Mouse (Mus musculus): ENCODE results near the gene Isoc2b.
"Not testable (repeated sequence)": the region's sequence is repeated elsewhere in the genome, so short reads cannot be mapped to it uniquely, and the experiment has no call there.

Gene Isoc2b

GRCm38 (mm10) chr7:4870133-4870532 is at the start of gene Isoc2b:
Isoc2b (minus strand) TSS chr7:4870258.
- DNase-seq (ENCODE audit: low spot score), result no peak

GRCm38 (mm10) chr7:4919096-4919495 is 49.0 kb upstream of the Isoc2b start:
- DNase-seq (ENCODE audit: low spot score), result no peak

- DNase-seq (ENCODE audit: low spot score), result no peak
These were observed 48.6 kb upstream of the Isoc2b start for GRCm38 (mm10) chr7:4918681-4919080.

DNA sequence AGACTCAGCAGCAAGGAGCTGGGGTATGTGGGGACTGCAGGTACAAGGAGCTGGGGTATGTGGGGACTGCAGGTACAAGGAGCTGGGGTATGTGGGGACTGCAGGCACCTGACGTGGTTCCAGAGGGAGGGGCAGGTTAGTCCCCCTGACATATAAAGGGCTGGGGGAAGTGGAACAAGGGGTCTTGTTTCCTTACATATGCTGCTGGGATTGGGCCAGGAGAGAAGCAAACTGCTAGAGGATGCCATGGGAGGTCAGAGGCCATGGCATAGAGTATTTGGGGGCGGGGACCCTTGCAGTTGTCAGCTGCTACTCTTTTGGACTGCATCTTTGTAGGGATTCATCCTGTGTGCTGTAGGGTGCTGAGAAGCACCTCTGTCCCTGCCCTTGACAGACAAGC is 47.4 kb upstream of the Isoc2b start:
- no peak for DNase-seq (ENCODE audit: low spot score)

DNA sequence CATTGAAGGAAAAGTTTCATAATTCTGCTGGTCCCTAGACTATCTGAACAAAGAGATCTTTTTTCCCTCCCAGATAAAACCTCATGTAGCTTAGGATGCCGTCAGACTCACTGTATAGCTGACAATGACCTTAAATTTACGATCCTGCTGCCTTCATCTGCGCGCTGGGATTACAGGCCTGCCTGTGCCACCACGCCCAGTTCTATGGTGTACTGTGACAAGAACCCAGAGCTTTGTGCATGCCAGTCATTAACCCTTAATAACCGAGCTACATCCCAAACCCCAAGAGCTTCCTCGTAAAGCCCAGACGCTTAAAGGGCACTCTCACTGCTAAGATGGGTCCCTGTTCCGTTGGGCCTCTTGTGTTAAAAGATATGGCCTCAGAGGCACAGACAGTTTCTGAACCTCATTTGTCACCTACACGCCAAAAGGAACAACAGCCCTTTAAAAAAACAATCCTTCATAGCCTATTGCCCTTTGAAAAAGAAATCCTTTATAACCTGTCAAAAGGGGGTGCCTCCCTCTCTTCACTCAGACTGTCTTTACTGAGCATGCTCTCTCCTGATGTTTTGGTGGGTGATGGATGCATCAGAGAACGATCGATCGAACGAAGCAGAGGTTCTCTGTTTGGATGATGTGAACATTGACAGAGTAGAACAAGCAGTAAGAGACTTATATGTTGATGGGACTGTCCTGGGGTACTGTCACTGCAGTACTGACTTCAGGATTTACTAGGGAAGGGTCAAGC is 45.8 kb upstream of the Isoc2b start:
- no peak for DNase-seq (ENCODE audit: low spot score)

DNA sequence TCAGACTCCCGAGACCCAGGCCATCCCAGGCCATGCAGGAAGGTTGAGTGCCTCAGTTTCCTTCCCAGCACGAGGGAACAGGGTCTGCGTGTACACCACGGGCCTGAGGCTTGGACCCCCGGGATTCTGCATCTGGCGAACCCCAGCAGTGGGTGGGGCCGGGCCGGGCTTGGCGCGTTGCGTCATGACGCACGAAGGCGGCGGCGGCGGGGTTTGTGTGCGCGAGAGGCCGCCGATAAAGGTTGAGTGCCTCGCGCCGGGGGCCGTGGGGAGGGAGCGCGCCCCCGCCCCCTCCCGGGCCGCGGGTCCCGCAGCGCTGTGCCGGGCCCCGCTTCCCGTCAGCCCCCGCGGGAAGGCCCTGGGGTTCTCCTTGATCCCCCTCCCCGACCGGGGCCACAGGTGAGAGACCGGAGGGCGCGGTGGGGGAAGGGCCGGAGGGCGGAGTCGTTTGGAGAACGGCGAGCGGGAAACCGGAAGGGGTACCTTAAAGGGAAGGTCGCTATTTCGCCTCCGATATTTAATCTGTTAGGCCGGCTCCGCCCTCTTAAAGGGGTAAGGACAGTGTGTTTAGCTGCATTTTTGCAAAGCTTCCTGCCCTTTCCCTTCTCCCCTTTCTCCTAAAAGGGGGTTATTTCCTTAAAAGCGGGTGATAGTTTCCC is 45.1 kb upstream of the Isoc2b start, which contains the start of gene Zfp628:
Gene Zfp628, plus strand, starts transcription at position 211 of the 659 bp plus-strand sequence.
- peak; percentile 93 for DNase-seq (ENCODE audit: low spot score)

DNA sequence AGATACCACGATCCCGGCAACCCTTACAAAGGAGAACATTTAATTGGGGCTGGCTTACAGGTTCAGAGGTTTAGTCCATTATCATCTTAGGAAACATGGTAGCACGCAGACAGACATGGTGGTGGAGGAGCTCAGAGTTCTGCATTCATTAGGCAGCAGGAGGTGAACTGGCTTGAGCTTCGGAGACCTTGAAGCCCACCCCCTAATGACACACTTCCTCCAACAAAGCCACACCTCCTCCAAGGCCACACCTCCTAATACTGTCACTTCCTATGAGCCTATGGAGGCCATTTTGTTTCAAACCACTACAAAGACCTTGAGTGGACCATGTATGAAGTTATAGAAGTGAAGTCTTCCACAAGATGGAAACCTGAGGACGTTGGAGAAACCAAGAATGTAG is 42.2 kb upstream of the Isoc2b start:
- no peak for DNase-seq (ENCODE audit: low spot score)

DNA sequence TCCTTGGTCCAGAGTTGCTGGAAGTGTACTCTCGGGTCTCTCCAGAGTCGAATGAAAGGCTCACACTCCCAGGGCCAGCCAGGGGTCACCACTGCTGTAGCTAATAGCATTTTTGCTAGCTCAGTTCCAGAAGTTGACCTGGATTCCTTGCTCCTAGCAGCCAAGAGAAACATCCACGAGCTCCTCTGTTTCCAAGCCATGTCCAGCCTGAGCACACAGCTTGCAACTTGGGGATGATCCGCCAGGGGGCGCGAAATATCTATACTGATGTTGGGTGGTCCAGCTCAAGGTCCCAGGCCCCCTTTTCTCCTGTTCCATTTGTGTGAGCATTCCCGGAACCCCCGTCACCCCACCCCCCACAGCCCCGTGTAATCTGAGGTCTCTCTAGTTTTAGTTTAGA is 41.5 kb upstream of the Isoc2b start:
- DNase-seq (ENCODE audit: low spot score), result peak; percentile 64

GRCm38 (mm10) chr7:4906466-4906950 is 36.5 kb upstream of the Isoc2b start, which contains the start of gene Gm36210:
Gm36210 (minus strand) TSS chr7:4906516.
- no peak for DNase-seq (ENCODE audit: low spot score)

DNA sequence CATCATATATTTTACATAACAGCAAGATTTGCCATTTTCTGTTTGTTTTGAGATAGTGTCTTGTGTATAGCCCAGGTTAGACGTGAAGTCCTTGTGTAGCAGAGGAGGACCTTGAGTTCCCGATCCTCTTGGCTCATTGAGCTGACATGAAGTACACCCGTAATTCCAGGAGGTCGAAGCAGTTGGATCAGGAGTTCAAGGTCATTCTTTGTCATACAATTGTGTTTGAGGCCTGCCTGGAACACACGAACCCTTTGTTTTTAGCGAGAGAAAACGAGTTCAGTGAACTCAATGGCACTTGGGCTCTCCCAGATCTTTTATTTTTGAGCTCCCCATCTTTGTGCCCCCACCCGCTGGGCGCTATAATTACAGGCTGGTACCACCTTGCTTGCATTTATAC is 32.3 kb upstream of the Isoc2b start:
- no peak for DNase-seq (ENCODE audit: low spot score)

DNA sequence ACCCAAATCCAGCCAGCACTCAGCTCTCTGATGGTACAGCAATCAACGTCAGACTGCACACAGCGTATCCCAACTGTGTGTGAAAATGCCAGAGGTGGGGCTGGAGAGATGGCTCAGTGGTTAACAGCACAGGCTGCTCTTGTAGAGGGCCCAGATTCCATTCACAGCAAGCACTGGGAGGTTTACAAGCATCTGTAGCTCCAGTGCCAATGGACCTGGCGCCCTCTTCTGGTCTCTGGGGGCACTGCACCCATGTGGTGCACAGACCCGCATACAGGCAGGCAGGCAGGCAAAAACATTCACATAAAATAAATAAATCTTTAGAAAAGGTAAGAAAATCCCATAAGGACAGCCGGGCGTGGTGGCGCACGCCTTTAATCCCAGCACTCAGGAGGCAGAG is 31.1 kb upstream of the Isoc2b start:
- no peak for DNase-seq (ENCODE audit: low spot score)

GRCm38 (mm10) chr7:4900523-4900851 is 30.4 kb upstream of the Isoc2b start:
- DNase-seq (ENCODE audit: low spot score), result no peak

GRCm38 (mm10) chr7:4899649-4900522 is 29.8 kb upstream of the Isoc2b start:
- peak; percentile 56 for DNase-seq (ENCODE audit: low spot score)

GRCm38 (mm10) chr7:4898851-4899648 is 29.0 kb upstream of the Isoc2b start:
- DNase-seq (ENCODE audit: low spot score), result no peak

DNA sequence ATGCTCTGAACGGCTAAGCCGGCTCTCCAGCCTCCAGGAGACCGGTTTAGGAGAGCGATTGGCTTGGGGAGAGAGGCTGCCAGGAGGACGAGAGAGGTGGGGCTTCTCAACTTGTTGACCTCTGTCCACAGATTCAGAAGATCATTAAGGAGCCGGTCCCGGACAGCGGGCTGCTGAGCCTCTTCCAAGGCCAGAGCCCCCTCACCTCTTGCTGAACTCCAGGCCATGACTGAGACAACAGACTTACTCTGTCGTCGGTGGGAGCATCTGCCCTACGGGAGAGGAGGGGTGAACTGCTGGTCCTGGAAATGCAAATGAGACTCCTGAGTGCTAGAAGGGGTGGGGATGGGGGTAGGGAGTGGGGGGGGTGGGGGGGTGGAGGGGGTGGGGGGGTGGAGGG is 25.1 kb upstream of the Isoc2b start:
- no peak for DNase-seq (ENCODE audit: low spot score)

DNA sequence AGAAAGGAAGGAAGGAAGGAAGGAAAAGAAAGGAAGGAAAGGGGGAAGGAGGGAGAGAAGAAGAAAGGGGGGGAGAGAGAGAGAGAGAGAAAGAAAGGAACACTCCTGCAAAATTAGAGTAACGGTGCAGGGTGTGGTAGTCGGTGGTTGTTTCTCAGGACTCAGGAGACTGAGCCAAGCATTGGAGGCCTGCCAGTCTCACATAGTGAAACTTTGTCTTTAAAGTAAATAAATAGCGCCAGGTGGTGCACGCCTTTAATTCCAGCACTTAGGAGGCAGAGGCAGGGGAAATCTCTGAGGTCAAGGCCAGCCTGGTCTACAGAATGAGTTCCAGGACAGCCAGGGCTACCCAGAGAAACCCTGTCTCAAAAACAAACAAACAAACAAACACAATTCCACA is 16.6 kb upstream of the Isoc2b start:
- DNase-seq (ENCODE audit: low spot score), result peak; percentile 26

GRCm38 (mm10) chr7:4879036-4879435 is 9.0 kb upstream of the Isoc2b start:
- DNase-seq (ENCODE audit: low spot score), result not testable (repeated sequence)

GRCm38 (mm10) chr7:4878186-4878585 is 8.1 kb upstream of the Isoc2b start:
- DNase-seq (ENCODE audit: low spot score), result peak; percentile 22

- DNase-seq (ENCODE audit: low spot score), result no peak
These were observed 7.2 kb upstream of the Isoc2b start for GRCm38 (mm10) chr7:4877226-4877625.

DNA sequence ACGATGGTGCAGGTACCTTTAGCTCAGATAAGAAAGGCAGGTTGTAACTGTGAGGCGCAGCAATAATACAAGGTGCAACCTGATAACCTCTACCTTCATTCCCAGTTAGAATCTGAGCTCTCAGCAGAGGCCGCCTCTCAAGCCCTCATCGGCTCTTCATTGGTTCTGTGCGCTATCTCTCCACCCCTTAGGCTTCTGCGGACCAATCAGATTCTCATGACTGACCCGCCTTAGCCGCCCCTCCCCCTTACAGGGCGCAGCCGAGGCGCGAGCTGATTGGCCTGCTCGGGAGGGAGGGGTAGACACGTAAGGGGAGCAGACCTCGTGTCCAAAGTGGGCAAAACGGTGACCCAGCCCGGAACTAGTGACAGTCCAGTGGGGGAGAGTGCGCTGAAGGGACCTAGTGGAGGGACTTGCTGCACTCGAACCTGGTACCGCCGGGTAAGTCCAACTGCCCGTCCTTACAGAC is 6.7 kb upstream of the Isoc2b start, which contains the start of gene Isoc2a:
Gene Isoc2a, plus strand, starts transcription at position 401 of the 469 bp plus-strand sequence.
- DNase-seq (ENCODE audit: low spot score), result peak; percentile 91

DNA sequence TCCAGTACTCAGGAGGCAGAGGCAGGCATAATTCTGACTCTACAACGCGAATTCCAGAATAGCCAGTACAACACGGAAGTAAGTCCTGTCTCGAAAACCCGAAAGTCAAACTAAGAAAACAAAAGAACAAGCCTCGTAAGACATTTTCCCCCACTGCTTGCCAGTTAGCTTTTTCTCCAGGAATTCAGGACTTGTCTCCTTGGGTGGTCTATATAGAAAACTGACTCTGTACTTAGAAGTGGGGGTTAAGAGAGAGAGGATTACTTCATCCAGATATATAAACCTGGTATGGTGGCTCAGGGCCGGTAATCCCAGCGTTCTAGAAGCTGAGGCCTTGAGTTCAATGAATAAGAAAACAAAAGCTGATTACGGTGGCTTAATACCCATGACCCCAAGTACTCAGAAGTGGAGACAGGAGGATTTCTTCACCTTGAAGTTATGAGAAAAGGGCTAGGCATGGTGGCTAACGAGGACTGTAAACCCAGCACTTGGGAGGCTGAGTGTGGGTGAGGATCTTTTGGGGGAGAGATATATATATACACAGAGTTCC is 3.4 kb downstream of the Isoc2b start:
- DNase-seq (ENCODE audit: low spot score), result no peak

All from urinary bladder, postnatal 14 days (tissue).